Mouse (Mus musculus) testis, adult 2 months (tissue): ENCODE data around the gene Ndufb4.

ENCODE experiments used
- CTCF ChIP-seq: fragments of 200-500 bp; IDR thresholded peaks from 2 replicates; pipeline ENCODE4 v1.5.1; 2012; ENCODE audit warnings: low read depth, mild to moderate bottlenecking, inconsistent platforms, low read length, moderate library complexity; ENCODE audit not compliant: control insufficient read depth, insufficient read depth, insufficient replicate concordance
- POLR2A ChIP-seq: fragments of 200-500 bp; IDR thresholded peaks from 2 replicates; pipeline ENCODE4 v1.6.1; 2012; ENCODE audit warnings: low read depth, mild to moderate bottlenecking, inconsistent platforms, low read length, moderate library complexity; ENCODE audit not compliant: control insufficient read depth

DNA sequence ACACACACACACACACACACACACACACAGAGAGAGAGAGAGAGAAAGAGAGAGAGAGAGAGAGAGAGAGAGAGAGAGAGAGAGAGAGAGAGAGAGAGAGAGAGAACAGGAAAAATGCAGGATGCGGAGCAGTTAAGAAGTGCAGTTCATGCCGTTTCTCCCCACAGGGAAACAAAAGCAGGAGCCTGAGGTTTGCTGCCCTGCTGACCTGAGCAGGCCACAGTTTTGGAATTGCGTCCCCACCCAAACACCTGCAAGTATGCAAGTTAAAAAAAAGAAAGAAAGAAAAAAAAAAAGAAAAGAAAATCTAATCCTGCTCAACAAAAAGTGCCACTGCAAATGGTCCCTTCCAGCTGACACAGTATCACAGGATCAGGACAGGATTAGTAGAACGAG, 22.4 kb upstream of the Ndufb4 start:
- TF ChIP-seq POLR2A (no peak), CTCF (no peak)
